23 mouse cellular contexts compared by ENCODE assay signal in the genomic region with DNA sequence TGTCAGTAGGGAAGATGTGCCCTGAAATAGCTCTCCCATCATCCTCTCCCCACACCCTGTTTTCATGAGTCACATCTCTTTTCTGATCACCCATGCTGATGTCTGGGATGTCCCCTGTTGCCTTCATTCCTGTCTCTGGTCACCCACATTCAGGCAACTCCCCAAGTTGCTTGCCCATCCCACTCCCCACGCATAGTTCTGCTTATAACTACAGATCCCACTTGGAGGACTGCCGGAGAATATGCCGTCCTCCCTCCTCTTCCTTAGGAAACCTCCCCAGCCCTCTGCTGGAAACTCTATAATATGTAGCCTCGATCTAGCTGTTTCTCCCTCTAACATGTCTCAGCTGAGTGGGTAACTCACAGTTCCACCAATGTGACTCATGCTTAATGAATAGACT. TPM values are rescaled to one million over a fixed set of nuclear protein-coding genes. Genes with fewer than 3 reads are reported as not detected.
DNase-seq lines count a peak whose midpoint lies in the region.
"Had no signal": no experiment of that assay in that cellular context is flagged by ENCODE, and none has a peak within 500 bp of the region (broad histone marks: within the 10 kb centered on the region; RNA-seq: fewer than 3 reads in every experiment).

No protein-coding gene starts in this region.

- intact Hi-C loops in left cerebral cortex, postnatal 25 days (cut with DNase I): loop anchor here (1.0 to 5.0 kb wide), 2 partner anchors 131 to 166 kb away; partner anchors contain the start of gene Asic2

- peak; percentile 89 for DNase-seq in brain, adult 2 months (ENCODE audit: low read depth, low spot score)
- peak; percentile 63 to 66 for DNase-seq in frontal cortex, postnatal 36 days (ENCODE audit: low spot score in 2 of 2)
- DNase-seq in left cerebral cortex, postnatal 25 days (ENCODE audit: low spot score in 2 of 2): peak; percentile 17 to 92
- DNase-seq in right cerebral cortex, postnatal 14 days: peak; percentile 50
- no peak for DNase-seq in heart, adult 9 months (ENCODE audit: low spot score in 2 of 2)
- no peak for DNase-seq in cerebellum, adult 9-11 months
- no peak for DNase-seq in cerebellum, postnatal 25 days
- no peak for DNase-seq in cerebellum, adult 9-10 months
- DNase-seq: adrenal gland, postnatal 25 days; cerebellum, adult 11 months; cerebellum, postnatal 10 days; gastrocnemius, postnatal 14 days; kidney, adult 8-10 months; kidney, postnatal 4 days; liver; lung, embryonic 14.5 days; lung, postnatal 14 days; thymus, adult 2 months; thymus, postnatal 36 days had no signal

RNA-seq across cellular contexts. Expression of gene 5530401A14Rik, which starts 59.6 kb away (rescaled TPM):
- under 1 TPM; 0.09 TPM for total RNA-seq in left cerebral cortex, postnatal 25 days (2021)
- total RNA-seq: granulocyte monocyte progenitor cell, adult 5-6 weeks; hindbrain, postnatal 0 days; megakaryocyte progenitor cell, adult 5-6 weeks; midbrain, postnatal 0 days had no signal

Comparison
In these comparisons a context has a peak if more than half of its experiments do, and no peak if none do; other contexts are left out.
1. DNase-seq: peak in brain, adult 2 months (single experiment), frontal cortex, postnatal 36 days (2 of 2), left cerebral cortex, postnatal 25 days (2 of 2) and right cerebral cortex, postnatal 14 days (single experiment); none in heart, adult 9 months (0 of 2), cerebellum, adult 9-11 months (single experiment), cerebellum, postnatal 25 days (0 of 2) and cerebellum, adult 9-10 months (single experiment).